In the genomic region with DNA sequence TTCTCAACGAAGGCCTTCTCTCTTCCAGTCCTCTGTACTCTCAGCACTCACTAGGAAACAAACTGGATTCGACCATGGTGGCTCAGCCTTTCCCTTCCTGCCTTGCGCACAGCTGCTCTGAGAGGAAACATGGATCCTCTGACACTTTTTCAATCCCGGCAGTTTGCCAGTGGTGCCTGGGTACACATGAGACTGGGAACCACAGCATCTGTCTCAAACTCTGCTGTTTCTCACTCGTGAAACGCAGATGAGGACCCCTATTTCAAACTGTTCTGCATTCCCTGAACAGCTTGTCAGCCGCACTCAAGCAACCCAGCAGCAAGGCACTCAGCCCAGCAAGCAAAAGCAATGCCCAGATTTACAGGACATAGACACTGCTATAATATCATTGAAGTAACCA, we compare ENCODE assay signal across 18 mouse cellular contexts.
"Had no signal": no experiment of that assay in that cellular context is flagged by ENCODE, and none has a peak within 500 bp of the region (broad histone marks: within the 10 kb centered on the region; RNA-seq: fewer than 3 reads in every experiment).

No protein-coding gene starts in this region.

- H3K9ac ChIP-seq: limb, embryonic 13.5 days; liver, embryonic 14.5 days; neural tube, embryonic 15.5 days; stomach, embryonic 15.5 days had no signal

- H3K4me3 ChIP-seq: limb, embryonic 13.5 days; midbrain, embryonic 10.5 days; myocyte; neural tube, embryonic 15.5 days; stomach, embryonic 15.5 days had no signal

- H3K36me3 ChIP-seq: limb, embryonic 13.5 days; midbrain, embryonic 10.5 days; neural tube, embryonic 15.5 days; stomach, embryonic 15.5 days had no signal

- ATAC-seq: hindbrain, postnatal 0 days; lung, postnatal 0 days had no signal

- DNase-seq: kidney, adult 11 months; kidney, adult 9 months; kidney, postnatal 36 days; left cerebral cortex, postnatal 4 days; lung, adult 18-20 months; lung, postnatal 4 days; midbrain, embryonic 14.5 days; thymus, adult 2 months; thymus, postnatal 25 days had no signal

- H3K27ac ChIP-seq: hindbrain, postnatal 0 days; kidney, postnatal 0 days; limb, embryonic 13.5 days; liver, embryonic 14.5 days; midbrain, embryonic 10.5 days; neural tube, embryonic 15.5 days; stomach, embryonic 15.5 days had no signal

- H3K9me3 ChIP-seq: limb, embryonic 13.5 days; midbrain, embryonic 10.5 days; neural tube, embryonic 15.5 days; stomach, embryonic 15.5 days had no signal

- H3K4me2 ChIP-seq: limb, embryonic 13.5 days; neural tube, embryonic 15.5 days; stomach, embryonic 15.5 days had no signal

- H3K4me1 ChIP-seq: limb, embryonic 13.5 days; midbrain, embryonic 10.5 days; neural tube, embryonic 15.5 days; stomach, embryonic 15.5 days had no signal

- H3K27me3 ChIP-seq: limb, embryonic 13.5 days; neural tube, embryonic 15.5 days; stomach, embryonic 15.5 days had no signal
